Mouse (Mus musculus): ENCODE measurements around the gene Coro2a.

Coro2a gene

GRCm38 (mm10) chr4:46526798-46527557 lies 75.0 kb downstream of the Coro2a start:
- DNase-seq (ENCODE audit: low read depth, low spot score): peak; percentile 59

- DNase-seq (ENCODE audit: low read depth, low spot score): no peak
Observed at GRCm38 (mm10) chr4:46526226-46526625, 75.8 kb downstream of the Coro2a start.

GRCm38 (mm10) chr4:46523324-46523723 lies 78.7 kb downstream of the Coro2a start:
- DNase-seq (ENCODE audit: low read depth, low spot score): no peak

GRCm38 (mm10) chr4:46521457-46521856 lies 80.5 kb downstream of the Coro2a start:
- no peak for DNase-seq (ENCODE audit: low read depth, low spot score)

- no peak for DNase-seq (ENCODE audit: low read depth, low spot score)
Observed at GRCm38 (mm10) chr4:46520491-46520890, 81.5 kb downstream of the Coro2a start.

- DNase-seq (ENCODE audit: low read depth, low spot score): peak; percentile 66
Observed at GRCm38 (mm10) chr4:46507736-46508460, 94.1 kb downstream of the Coro2a start.

GRCm38 (mm10) chr4:46506801-46507610 lies 95.0 kb downstream of the Coro2a start:
- peak; percentile 88 for DNase-seq (ENCODE audit: low read depth, low spot score)

GRCm38 (mm10) chr4:46505361-46506057 lies 96.5 kb downstream of the Coro2a start:
- no peak for DNase-seq (ENCODE audit: low read depth, low spot score)

- no peak for DNase-seq (ENCODE audit: low read depth, low spot score)
Observed at GRCm38 (mm10) chr4:46503881-46504280, 98.1 kb downstream of the Coro2a start.

- DNase-seq (ENCODE audit: low read depth, low spot score): no peak
Observed at GRCm38 (mm10) chr4:46502606-46503502, 99.1 kb downstream of the Coro2a start.

GRCm38 (mm10) chr4:46498976-46499375 lies 103.0 kb downstream of the Coro2a start:
- peak; percentile 54 for DNase-seq (ENCODE audit: low read depth, low spot score)

GRCm38 (mm10) chr4:46498511-46498910 lies 103.5 kb downstream of the Coro2a start:
- DNase-seq (ENCODE audit: low read depth, low spot score): no peak

- DNase-seq (ENCODE audit: low read depth, low spot score): peak; percentile 70
Observed at GRCm38 (mm10) chr4:46497286-46497892, 104.6 kb downstream of the Coro2a start.

GRCm38 (mm10) chr4:46495543-46495942 lies 106.5 kb downstream of the Coro2a start:
- DNase-seq (ENCODE audit: low read depth, low spot score): no peak

GRCm38 (mm10) chr4:46493071-46493470 lies 108.9 kb downstream of the Coro2a start:
- DNase-seq (ENCODE audit: low read depth, low spot score): no peak

- peak; percentile 90 for DNase-seq (ENCODE audit: low read depth, low spot score)
Observed at GRCm38 (mm10) chr4:46489028-46489925, 112.7 kb downstream of the Coro2a start, which contains the start of gene Nans. Gene Nans (plus strand): TSS chr4:46489248.

- DNase-seq (ENCODE audit: low read depth, low spot score): no peak
Observed at GRCm38 (mm10) chr4:46487348-46487747, 114.7 kb downstream of the Coro2a start.

Measured in c-Kit-negative CD71-positive TER-119-positive erythroid progenitor cells, embryonic 14.5 days (primary cell).